Mouse (Mus musculus): ENCODE results near the gene Arg1. TPM values are rescaled to one million over a fixed set of nuclear protein-coding genes. Genes with fewer than 3 reads are reported as not detected.

The Arg1 gene
- polyA plus RNA-seq, 1 experiment from 2014 or later: 1.3 TPM

- H3K4me2 ChIP-seq (replicated peaks): no peak overlapping the region
- H3K4me1 ChIP-seq: no peaks in the 10 kb centered on the region
- H3K36me3 ChIP-seq: no peaks in the 10 kb centered on the region
- no peak overlapping the region for H3K9ac ChIP-seq (replicated peaks)
- H3K27ac ChIP-seq (replicated peaks): no peak overlapping the region
- H3K4me3 ChIP-seq: no peak overlapping the region
- no peaks in the 10 kb centered on the region for H3K27me3 ChIP-seq
- no peak for ATAC-seq (ENCODE audit: low FRiP score, low read depth)
- H3K9me3 ChIP-seq: no peaks in the 10 kb centered on the region
- WGBS: 92% methylated on average over 8 of the region's 8 CpGs
Measured at GRCm38 (mm10) chr10:24951575-24951974, 24.3 kb upstream of the Arg1 start.

- H3K4me2 ChIP-seq (replicated peaks): no peak overlapping the region
- no peaks in the 10 kb centered on the region for H3K36me3 ChIP-seq
- H3K4me3 ChIP-seq: no peak overlapping the region
- H3K9ac ChIP-seq (replicated peaks): no peak overlapping the region
- WGBS: 84% methylated on average over 4 of the region's 4 CpGs
- H3K9me3 ChIP-seq: no peaks in the 10 kb centered on the region
- H3K27me3 ChIP-seq: no peaks in the 10 kb centered on the region
- no peak for ATAC-seq (ENCODE audit: low FRiP score, low read depth)
- H3K27ac ChIP-seq (replicated peaks): no peak overlapping the region
- no peaks in the 10 kb centered on the region for H3K4me1 ChIP-seq
Measured at GRCm38 (mm10) chr10:24950223-24950622, 22.9 kb upstream of the Arg1 start.

GRCm38 (mm10) chr10:24948278-24948677 lies 21.0 kb upstream of the Arg1 start:
- Histone ChIP-seq H3K4me1 (no peaks in the 10 kb centered on the region), H3K36me3 (no peaks in the 10 kb centered on the region), H3K27ac (replicated peaks) (no peak overlapping the region), H3K27me3 (no peaks in the 10 kb centered on the region), H3K4me2 (replicated peaks) (no peak overlapping the region), H3K4me3 (no peak overlapping the region), H3K9me3 (no peaks in the 10 kb centered on the region), H3K9ac (replicated peaks) (no peak overlapping the region)
- ATAC-seq (ENCODE audit: low FRiP score, low read depth): no peak
- WGBS: 91% methylated on average over 8 of the region's 8 CpGs

GRCm38 (mm10) chr10:24947871-24948270 lies 20.6 kb upstream of the Arg1 start:
- 91% methylated on average over 3 of the region's 3 CpGs for WGBS
- Histone ChIP-seq H3K4me1 (no peaks in the 10 kb centered on the region), H3K36me3 (no peaks in the 10 kb centered on the region), H3K4me3 (no peak overlapping the region), H3K27ac (replicated peaks) (no peak overlapping the region), H3K9me3 (no peaks in the 10 kb centered on the region), H3K27me3 (no peaks in the 10 kb centered on the region), H3K4me2 (replicated peaks) (no peak overlapping the region), H3K9ac (replicated peaks) (no peak overlapping the region)
- ATAC-seq (ENCODE audit: low FRiP score, low read depth): no peak

DNA sequence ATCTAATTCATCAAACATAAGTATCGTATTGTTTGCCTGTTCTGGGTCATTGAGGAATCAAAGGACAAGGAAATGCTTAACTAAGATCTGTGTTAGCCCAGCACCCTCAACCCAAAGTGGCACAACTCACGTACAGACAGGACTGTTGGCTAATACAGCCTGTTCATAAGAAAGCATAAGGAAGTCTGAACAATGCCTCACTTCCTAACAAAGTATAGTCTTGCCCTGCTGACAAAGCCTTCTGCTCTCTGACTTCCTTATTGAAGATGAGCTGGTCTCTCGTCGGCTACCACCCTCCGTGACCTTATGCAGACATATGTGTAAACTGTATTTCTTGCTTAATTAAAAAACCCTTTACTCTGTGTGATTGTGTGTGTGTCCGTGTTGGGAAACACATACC lies 2.9 kb upstream of the Arg1 start:
- Histone ChIP-seq H3K36me3 (no peaks in the 10 kb centered on the region), H3K9ac (replicated peaks) (no peak overlapping the region), H3K4me1 (no peaks in the 10 kb centered on the region), H3K9me3 (no peaks in the 10 kb centered on the region), H3K27ac (replicated peaks) (no peak overlapping the region), H3K27me3 (no peaks in the 10 kb centered on the region), H3K4me2 (replicated peaks) (no peak overlapping the region), H3K4me3 (no peak overlapping the region)
- ATAC-seq (ENCODE audit: low FRiP score, low read depth): no peak
- WGBS: 83% methylated on average over 6 of the region's 6 CpGs

DNA sequence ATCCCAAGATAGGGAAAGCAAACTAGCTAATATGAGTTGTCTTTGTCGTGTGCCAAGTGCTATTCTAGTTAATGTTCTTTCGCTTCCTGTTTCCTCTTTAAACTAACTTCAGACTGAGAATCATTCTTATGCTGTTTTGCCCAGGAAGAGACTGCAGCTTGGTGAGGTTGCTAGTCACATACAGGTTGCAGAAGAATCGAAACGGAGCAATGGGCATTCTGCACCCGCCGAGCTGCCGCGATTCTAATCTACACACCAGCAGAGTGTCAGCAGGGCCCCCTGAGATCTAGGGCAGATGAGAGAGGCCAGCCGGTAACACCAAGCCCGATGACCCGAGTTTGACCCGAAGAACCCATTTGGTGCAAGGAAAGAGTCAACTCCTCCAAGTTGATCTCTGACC lies 788 bp upstream of the Arg1 start:
- no peaks in the 10 kb centered on the region for H3K4me1 ChIP-seq
- H3K9me3 ChIP-seq: no peaks in the 10 kb centered on the region
- H3K27ac ChIP-seq (replicated peaks): no peak overlapping the region
- no peak overlapping the region for H3K4me3 ChIP-seq
- no peaks in the 10 kb centered on the region for H3K27me3 ChIP-seq
- no peak overlapping the region for H3K9ac ChIP-seq (replicated peaks)
- H3K36me3 ChIP-seq: no peaks in the 10 kb centered on the region
- ATAC-seq (ENCODE audit: low FRiP score, low read depth): no peak
- no peak overlapping the region for H3K4me2 ChIP-seq (replicated peaks)
- 61% methylated on average over 12 of the region's 12 CpGs for WGBS

GRCm38 (mm10) chr10:24926380-24926779 lies 904 bp downstream of the Arg1 start:
- no peaks in the 10 kb centered on the region for H3K36me3 ChIP-seq
- no peak overlapping the region for H3K27ac ChIP-seq (replicated peaks)
- no peaks in the 10 kb centered on the region for H3K4me1 ChIP-seq
- 69% methylated on average over 10 of the region's 10 CpGs for WGBS
- H3K4me2 ChIP-seq (replicated peaks): no peak overlapping the region
- no peak overlapping the region for H3K4me3 ChIP-seq
- no peaks in the 10 kb centered on the region for H3K9me3 ChIP-seq
- peak; percentile 65; the same call in 1 of the 2 replicates for ATAC-seq (ENCODE audit: low FRiP score, low read depth)
- no peaks in the 10 kb centered on the region for H3K27me3 ChIP-seq
- H3K9ac ChIP-seq (replicated peaks): no peak overlapping the region

GRCm38 (mm10) chr10:24924296-24924695 lies 3.0 kb downstream of the Arg1 start:
- ATAC-seq (ENCODE audit: low FRiP score, low read depth): no peak
- WGBS: 76% methylated on average over 3 of the region's 3 CpGs
- Histone ChIP-seq H3K4me2 (replicated peaks) (no peak overlapping the region), H3K9ac (replicated peaks) (no peak overlapping the region), H3K4me1 (no peaks in the 10 kb centered on the region), H3K27ac (replicated peaks) (no peak overlapping the region), H3K27me3 (no peaks in the 10 kb centered on the region), H3K4me3 (no peak overlapping the region), H3K36me3 (no peaks in the 10 kb centered on the region), H3K9me3 (no peaks in the 10 kb centered on the region)

DNA sequence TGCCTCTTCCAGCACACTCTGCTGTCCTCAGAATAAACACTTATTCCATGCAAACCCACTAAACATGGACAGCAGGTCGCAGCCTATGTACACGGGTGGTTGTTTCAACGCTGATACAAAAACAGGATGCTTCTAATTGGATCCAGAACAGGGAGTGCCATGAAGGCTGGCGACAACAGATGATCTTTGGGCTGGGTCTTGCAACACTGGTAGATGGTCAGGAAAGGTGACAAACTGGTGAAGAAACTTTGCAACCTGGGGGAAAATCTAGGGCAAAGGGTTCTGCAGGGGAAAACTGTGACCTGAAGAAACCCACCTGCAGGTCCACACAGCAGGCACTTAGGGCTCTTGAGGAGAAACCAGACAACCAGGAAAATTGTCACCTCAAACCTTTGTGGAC lies 4.3 kb downstream of the Arg1 start:
- Histone ChIP-seq H3K36me3 (0 out of 2 replicates have a peak, but pooled peaks cover under 1% of the 10 kb centered on the region), H3K4me3 (no peak overlapping the region), H3K9ac (replicated peaks) (no peak overlapping the region), H3K4me1 (no peaks in the 10 kb centered on the region), H3K27me3 (no peaks in the 10 kb centered on the region), H3K27ac (replicated peaks) (no peak overlapping the region), H3K4me2 (replicated peaks) (no peak overlapping the region), H3K9me3 (no peaks in the 10 kb centered on the region)
- ATAC-seq (ENCODE audit: low FRiP score, low read depth): no peak
- WGBS: 74% methylated on average over 4 of the region's 4 CpGs

DNA sequence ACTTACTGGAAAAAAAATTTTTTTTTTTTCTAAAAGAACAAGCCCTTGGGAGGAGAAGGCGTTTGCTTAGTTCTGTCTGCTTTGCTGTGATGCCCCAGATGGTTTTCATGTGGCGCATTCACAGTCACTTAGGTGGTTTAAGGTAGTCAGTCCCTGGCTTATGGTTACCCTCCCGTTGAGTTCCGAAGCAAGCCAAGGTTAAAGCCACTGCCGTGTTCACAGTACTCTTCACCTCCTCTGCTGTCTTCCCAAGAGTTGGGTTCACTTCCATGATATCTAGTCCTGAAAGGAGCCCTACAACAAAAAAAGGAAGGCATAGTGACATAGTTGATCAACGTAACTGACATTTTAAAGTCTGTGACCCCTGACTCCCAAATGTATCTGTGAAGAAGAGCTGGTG lies 11.8 kb downstream of the Arg1 start:
- no peaks in the 10 kb centered on the region for H3K9me3 ChIP-seq
- no peaks in the 10 kb centered on the region for H3K4me1 ChIP-seq
- WGBS: 93% methylated on average over 6 of the region's 6 CpGs
- H3K9ac ChIP-seq (replicated peaks): no peak overlapping the region
- no peak overlapping the region for H3K27ac ChIP-seq (replicated peaks)
- H3K36me3 ChIP-seq: peaks cover 61% of the 10 kb centered on the region
- H3K4me2 ChIP-seq (replicated peaks): no peak overlapping the region
- ATAC-seq (ENCODE audit: low FRiP score, low read depth): no peak
- H3K4me3 ChIP-seq: no peak overlapping the region
- H3K27me3 ChIP-seq: no peaks in the 10 kb centered on the region

- H3K4me2 ChIP-seq (replicated peaks): no peak overlapping the region
- H3K9ac ChIP-seq (replicated peaks): no peak overlapping the region
- no peaks in the 10 kb centered on the region for H3K27me3 ChIP-seq
- H3K36me3 ChIP-seq: peaks cover 86% of the 10 kb centered on the region
- ATAC-seq (ENCODE audit: low FRiP score, low read depth): no peak
- WGBS: 96% methylated on average over 14 of the region's 14 CpGs
- no peak overlapping the region for H3K4me3 ChIP-seq
- H3K9me3 ChIP-seq: no peaks in the 10 kb centered on the region
- H3K4me1 ChIP-seq: no peaks in the 10 kb centered on the region
- H3K27ac ChIP-seq (replicated peaks): no peak overlapping the region
Measured at GRCm38 (mm10) chr10:24912576-24912975, 14.7 kb downstream of the Arg1 start.

GRCm38 (mm10) chr10:24911199-24911598 lies 16.1 kb downstream of the Arg1 start:
- Histone ChIP-seq H3K36me3 (peaks cover 92% of the 10 kb centered on the region), H3K4me2 (replicated peaks) (no peak overlapping the region), H3K9me3 (no peaks in the 10 kb centered on the region), H3K4me3 (no peak overlapping the region), H3K27ac (replicated peaks) (no peak overlapping the region), H3K4me1 (no peaks in the 10 kb centered on the region), H3K9ac (replicated peaks) (no peak overlapping the region), H3K27me3 (no peaks in the 10 kb centered on the region)
- ATAC-seq (ENCODE audit: low FRiP score, low read depth): no peak
- 94% methylated on average over 8 of the region's 8 CpGs for WGBS

GRCm38 (mm10) chr10:24905627-24906026 lies 21.7 kb downstream of the Arg1 start:
- WGBS: 97% methylated on average over 10 of the region's 10 CpGs
- Histone ChIP-seq H3K27ac (replicated peaks) (no peak overlapping the region), H3K9me3 (no peaks in the 10 kb centered on the region), H3K27me3 (no peaks in the 10 kb centered on the region), H3K9ac (replicated peaks) (no peak overlapping the region), H3K4me2 (replicated peaks) (no peak overlapping the region), H3K4me3 (no peak overlapping the region), H3K4me1 (no peaks in the 10 kb centered on the region), H3K36me3 (peaks cover 97% of the 10 kb centered on the region)
- ATAC-seq (ENCODE audit: low FRiP score, low read depth): no peak
